Comparison of ENCODE assay signal across 34 mouse cellular contexts in genomic region chr11:79310467-79310866, GRCm38 (mm10). TPM values are rescaled to one million over a fixed set of nuclear protein-coding genes. Genes with fewer than 3 reads are reported as not detected.
"Had no signal": no experiment of that assay in that cellular context is flagged by ENCODE, and none has a peak within 500 bp of the region (broad histone marks: within the 10 kb centered on the region; RNA-seq: fewer than 3 reads in every experiment).

No protein-coding gene starts in this region.

- H3K27me3 ChIP-seq: heart, embryonic 13.5 days; heart, embryonic 15.5 days; hindbrain, embryonic 13.5 days; hindbrain, embryonic 15.5 days; limb, embryonic 13.5 days; limb, embryonic 15.5 days; liver, embryonic 13.5 days; liver, embryonic 15.5 days had no signal

- H3K9me3 ChIP-seq: heart, embryonic 13.5 days; heart, embryonic 15.5 days; hindbrain, embryonic 13.5 days; hindbrain, embryonic 15.5 days; limb, embryonic 13.5 days; limb, embryonic 15.5 days; liver, embryonic 13.5 days; liver, embryonic 15.5 days had no signal

- H3K4me2 ChIP-seq: heart, embryonic 11.5 days; heart, embryonic 13.5 days; heart, embryonic 15.5 days; hindbrain, embryonic 13.5 days; hindbrain, embryonic 15.5 days; limb, embryonic 13.5 days; limb, embryonic 15.5 days; liver, embryonic 11.5 days; liver, embryonic 13.5 days; liver, embryonic 15.5 days had no signal

- ATAC-seq: hindbrain, postnatal 0 days; intestine, postnatal 0 days had no signal

- H3K4me3 ChIP-seq: gastrocnemius, adult 2 months; heart, adult 2 months; heart, embryonic 13.5 days; heart, embryonic 15.5 days; hindbrain, embryonic 13.5 days; hindbrain, embryonic 15.5 days; limb, embryonic 13.5 days; limb, embryonic 15.5 days; liver, embryonic 13.5 days; liver, embryonic 15.5 days had no signal

- H3K36me3 ChIP-seq: heart, embryonic 13.5 days; heart, embryonic 15.5 days; hindbrain, embryonic 13.5 days; hindbrain, embryonic 15.5 days; limb, embryonic 13.5 days; limb, embryonic 15.5 days; liver, embryonic 13.5 days; liver, embryonic 15.5 days had no signal

- H3K9ac ChIP-seq: heart, embryonic 13.5 days; heart, embryonic 15.5 days; hindbrain, embryonic 13.5 days; hindbrain, embryonic 15.5 days; limb, embryonic 13.5 days; limb, embryonic 15.5 days; liver, embryonic 13.5 days; liver, embryonic 15.5 days had no signal

- DNase-seq: gastrocnemius, adult 2 months; gastrocnemius, postnatal 10 days; gastrocnemius, postnatal 25 days; heart, adult 11 months; heart, adult 2 months; kidney, adult 18-20 months; kidney, adult 8-10 months; kidney, postnatal 10 days; kidney, postnatal 36 days; layer of hippocampus, adult 9-11 months; layer of hippocampus, postnatal 36 days; left cerebral cortex, postnatal 4 days; liver, embryonic 13.5 days had no signal

- H3K27ac ChIP-seq: gastrocnemius, adult 2 months; heart, adult 2 months; heart, embryonic 13.5 days; heart, embryonic 15.5 days; hindbrain, embryonic 13.5 days; hindbrain, embryonic 15.5 days; hindbrain, postnatal 0 days; limb, embryonic 13.5 days; limb, embryonic 15.5 days; liver, embryonic 13.5 days; liver, embryonic 15.5 days had no signal

RNA-seq across cellular contexts. Expression of gene Gm9964, which starts 13.8 kb away (rescaled TPM):
- total RNA-seq: gastrocnemius, adult 2 months; gastrocnemius, postnatal 10 days; gastrocnemius, postnatal 25 days; gastrocnemius, postnatal 4 days; heart, postnatal 25 days; hematopoietic stem cell, adult 5-6 weeks; hindbrain, postnatal 0 days had no signal
- polyA plus RNA-seq: heart, adult 2 months; heart, embryonic 11.5 days; heart, embryonic 13.5 days; heart, embryonic 15.5 days; heart, postnatal 0 days; hindbrain, embryonic 11.5 days; hindbrain, embryonic 15.5 days; hindbrain, postnatal 0 days; intestine, embryonic 14.5 days; intestine, postnatal 0 days; kidney, embryonic 14.5 days; kidney, embryonic 16.5 days; large intestine, adult 2 months; limb, embryonic 11.5 days; limb, embryonic 13.5 days; limb, embryonic 15.5 days; liver, embryonic 11.5 days; liver, embryonic 13.5 days; liver, embryonic 15.5 days had no signal
